Mouse (Mus musculus) layer of hippocampus, adult 2 months (tissue): ENCODE measurements at regions not wholly inside any gene's neighbourhood (a gene's known extent, or its start where the extent isn't known, plus 50 kb on each side); places are given as distances from the start of the nearest gene placed in this dataset.

Source experiments
- DNase-seq, 2 experiments: peaks; one replicate each; pipeline ENCODE4 v3.0.0; 2022; ENCODE audit warnings: low spot score in 2 of 2
- H3K27ac ChIP-seq: fragments of 200-600 bp; 2 replicates; pipeline ENCODE4 v1.8.1; 2022
- H3K4me3 ChIP-seq: fragments of 200-600 bp; 2 replicates; pipeline ENCODE4 v1.8.1; 2022; ENCODE audit warnings: mild to moderate bottlenecking
- CTCF ChIP-seq: fragments of 200-600 bp; conservative IDR thresholded peaks from 2 replicates; pipeline ENCODE4 v1.8.1; 2022; ENCODE audit warnings: antibody characterized with exemption, mild to moderate bottlenecking, moderate library complexity

DNA sequence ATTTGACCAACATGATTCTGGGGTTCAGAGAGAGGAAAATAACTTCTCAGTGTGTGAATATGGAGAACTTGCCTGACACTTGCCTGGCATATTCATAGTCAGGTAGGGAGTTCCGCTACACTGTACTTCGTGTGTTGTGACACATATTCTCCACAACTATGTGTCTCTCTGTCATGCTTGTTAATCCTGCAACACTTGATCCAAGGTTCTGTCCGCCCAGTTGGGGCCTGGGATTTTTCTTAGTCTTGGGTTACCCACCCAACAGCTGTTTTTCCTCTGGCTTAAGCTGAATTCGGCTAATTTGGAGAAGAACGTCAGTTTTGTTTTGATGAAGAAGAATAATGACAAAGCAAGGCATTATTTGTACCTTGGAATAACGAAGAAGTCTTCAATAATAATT, 168.8 kb upstream of the Tnp1 start:
- no peak overlapping the region for H3K4me3 ChIP-seq
- DNase-seq = no peak
- no peak for TF ChIP-seq CTCF
- H3K27ac ChIP-seq = no peak overlapping the region

DNA sequence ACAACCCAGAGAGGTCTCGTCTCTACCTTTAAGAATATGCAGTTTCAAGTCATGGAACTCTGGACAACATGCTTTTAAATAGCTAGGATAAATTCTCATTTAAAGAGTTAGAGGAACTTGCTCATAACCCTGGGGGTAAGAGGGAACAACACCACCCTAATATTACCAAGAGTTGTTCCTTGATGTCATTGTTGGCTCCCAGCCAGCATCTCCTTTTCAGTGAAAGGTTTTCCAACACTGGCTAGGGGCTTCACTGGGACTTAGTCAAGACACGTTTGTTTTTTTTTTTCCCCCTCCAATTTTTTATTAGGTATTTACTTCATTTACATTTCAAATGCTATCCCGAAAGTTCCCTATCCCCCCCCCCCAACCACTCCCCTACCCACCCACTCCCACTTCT, 163.1 kb upstream of the Tnp1 start:
- Histone ChIP-seq H3K4me3 (no peak overlapping the region), H3K27ac (no peak overlapping the region)
- no peak for TF ChIP-seq CTCF
- DNase-seq = no peak

- H3K4me3 ChIP-seq = no peak overlapping the region
- H3K27ac ChIP-seq = no peak overlapping the region
Observed at GRCm38 (mm10) chr1:73177076-73177475, 161.4 kb upstream of the Tnp1 start.

GRCm38 (mm10) chr1:73170668-73171008, 154.9 kb upstream of the Tnp1 start:
- no peak for DNase-seq
- Histone ChIP-seq H3K27ac (no peak overlapping the region), H3K4me3 (no peak overlapping the region)
- TF ChIP-seq CTCF = no peak

More at GRCm38 (mm10) chr1:73177076-73177475, 161.4 kb upstream of the Tnp1 start:
- no peak for TF ChIP-seq CTCF
- DNase-seq = no peak

DNA sequence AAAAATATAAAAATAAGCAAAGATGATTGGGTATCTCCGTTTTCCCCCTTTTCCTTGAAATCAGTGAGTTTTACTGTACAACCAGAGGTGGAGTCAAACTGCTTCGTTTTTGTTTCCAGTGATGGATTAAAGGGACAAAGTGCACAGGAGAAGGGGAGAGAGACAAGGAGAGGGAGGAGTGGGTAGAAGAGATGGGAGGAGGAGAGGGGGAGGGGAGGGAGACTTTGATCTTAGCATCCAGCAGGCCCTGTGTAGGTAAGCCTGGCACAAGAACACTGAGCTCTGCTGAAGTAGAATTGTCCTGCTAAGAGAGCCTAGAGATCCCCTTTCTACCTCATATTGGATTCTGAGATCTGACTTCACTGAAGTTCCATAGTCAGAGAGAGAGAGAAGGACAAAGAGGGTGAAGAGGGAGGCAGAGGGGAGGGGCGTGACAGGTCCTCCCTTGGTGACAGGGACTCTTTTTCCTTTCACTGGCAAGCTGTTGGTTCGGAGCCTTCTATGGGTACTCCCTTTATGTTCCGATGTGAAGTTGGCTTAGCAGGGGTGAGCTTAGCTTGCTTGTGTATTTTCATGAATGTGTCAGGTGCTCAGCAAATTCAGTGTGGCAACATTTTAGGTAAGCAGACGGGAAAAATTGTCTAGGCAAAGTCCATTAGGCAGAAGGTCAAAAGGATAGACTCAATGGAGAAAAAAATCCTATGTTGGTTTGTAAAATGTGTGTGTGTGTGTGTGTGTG, 154.4 kb upstream of the Tnp1 start:
- no peak for TF ChIP-seq CTCF
- H3K4me3 ChIP-seq = no peak overlapping the region
- DNase-seq = no peak
- H3K27ac ChIP-seq = peak overlapping the region; percentile 53; the same call in 1 of the 2 replicates

- Histone ChIP-seq H3K4me3 (no peak overlapping the region), H3K27ac (peak overlapping the region; percentile 53; the same call in 1 of the 2 replicates)
- peak in 1 of 2 experiments; percentile 10 for DNase-seq
- no peak for TF ChIP-seq CTCF
Observed at GRCm38 (mm10) chr1:73169077-73169869, 153.6 kb upstream of the Tnp1 start.

DNA sequence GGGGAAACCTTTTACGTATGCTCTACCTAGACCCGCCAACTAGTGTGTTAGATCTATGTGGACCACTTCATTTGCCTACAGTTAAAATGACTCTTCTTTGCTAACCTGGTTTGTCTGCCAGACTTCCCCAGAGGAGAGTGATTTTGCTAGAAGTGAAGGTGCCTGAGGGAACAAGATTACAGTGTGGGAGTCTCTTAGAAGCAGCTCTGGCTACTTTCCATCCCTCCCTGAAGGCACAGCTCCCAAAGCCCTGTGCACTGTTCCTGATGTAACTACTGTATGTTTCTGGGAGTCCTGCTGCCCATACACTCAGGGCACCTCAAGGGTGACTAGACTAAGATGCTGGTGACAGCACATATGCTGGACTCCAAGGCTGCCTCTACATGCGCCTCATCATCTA, 144.5 kb upstream of the Tnp1 start:
- TF ChIP-seq CTCF = no peak
- Histone ChIP-seq H3K27ac (no peak overlapping the region), H3K4me3 (no peak overlapping the region)
- DNase-seq = no peak

- Histone ChIP-seq H3K4me3 (no peak overlapping the region), H3K27ac (no peak overlapping the region)
- TF ChIP-seq CTCF = no peak
- no peak for DNase-seq
Observed at GRCm38 (mm10) chr1:73159405-73159976, 143.8 kb upstream of the Tnp1 start.

- no peak for DNase-seq
- no peak overlapping the region for H3K4me3 ChIP-seq
- no peak overlapping the region for H3K27ac ChIP-seq
- no peak for TF ChIP-seq CTCF
Observed at GRCm38 (mm10) chr1:73153438-73154097, 137.9 kb upstream of the Tnp1 start.

DNA sequence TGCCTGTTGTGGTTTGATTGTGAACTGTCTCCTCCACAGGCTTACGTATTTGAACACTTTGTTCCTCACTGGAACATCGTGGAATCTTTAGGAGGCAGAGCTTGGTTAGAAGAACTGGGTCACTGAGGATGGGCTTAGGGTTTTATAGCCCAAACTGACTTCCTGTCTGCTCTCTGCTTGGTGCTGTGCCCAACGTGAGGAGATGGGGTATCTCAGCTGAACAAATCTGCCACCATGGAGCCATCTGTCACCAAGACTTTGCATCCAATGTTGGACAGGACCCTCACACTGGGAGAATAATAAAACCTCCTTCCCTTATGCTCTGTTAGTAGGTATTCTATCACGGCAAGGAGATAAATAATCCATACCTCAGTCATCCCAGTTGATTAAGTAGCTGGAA, 134.2 kb upstream of the Tnp1 start:
- DNase-seq = no peak
- H3K27ac ChIP-seq = no peak overlapping the region
- no peak for TF ChIP-seq CTCF

GRCm38 (mm10) chr1:73142845-73143244, 127.1 kb upstream of the Tnp1 start:
- no peak for DNase-seq
- H3K27ac ChIP-seq = no peak overlapping the region
- no peak for TF ChIP-seq CTCF
- no peak overlapping the region for H3K4me3 ChIP-seq

More for the DNA sequence above, 134.2 kb upstream of the Tnp1 start:
- no peak overlapping the region for H3K4me3 ChIP-seq

DNA sequence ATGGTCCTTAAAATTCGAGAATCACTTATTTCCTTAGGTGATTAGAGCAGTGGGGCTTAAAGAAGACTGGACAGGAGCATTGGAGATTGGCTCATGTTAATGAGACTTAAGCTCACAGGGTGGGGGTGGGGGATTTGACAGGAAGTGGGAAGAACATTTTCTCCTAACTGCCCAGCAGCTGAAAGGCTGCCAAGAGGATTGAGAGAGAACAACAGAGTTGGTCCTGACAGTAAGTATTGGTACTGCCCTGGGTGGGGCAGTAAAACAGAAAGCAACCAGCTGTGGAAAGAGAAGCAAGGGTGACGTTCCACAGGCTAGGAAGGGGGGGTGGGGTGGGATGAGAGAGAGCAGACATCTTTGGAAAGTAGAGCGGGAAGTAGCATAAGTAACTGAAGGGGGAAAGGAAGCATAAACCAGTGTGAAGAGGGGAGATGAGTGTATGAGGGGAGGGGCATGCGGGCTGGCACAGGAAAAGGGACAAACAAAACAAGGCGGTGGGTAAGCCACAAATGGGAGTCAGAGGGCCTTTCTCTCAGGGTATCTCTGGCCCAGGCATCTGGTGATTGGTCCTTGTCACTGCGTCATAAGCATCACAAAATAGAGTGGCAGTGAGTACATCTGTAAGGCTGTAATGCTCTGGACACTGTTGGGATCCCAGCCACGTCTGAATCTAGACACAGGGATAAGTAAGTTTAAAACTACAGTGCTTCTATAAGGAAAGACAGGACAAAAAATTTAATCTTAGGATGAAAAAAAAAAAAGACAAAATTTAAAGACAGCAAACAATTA, 125.0 kb upstream of the Tnp1 start:
- no peak for DNase-seq
- H3K4me3 ChIP-seq = no peak overlapping the region
- H3K27ac ChIP-seq = no peak overlapping the region
- no peak for TF ChIP-seq CTCF
